ENCODE assay signal across 22 mouse cellular contexts in genomic region chr1:89650557-89650956, GRCm38 (mm10).
"Had no signal": no experiment of that assay in that cellular context is flagged by ENCODE, and none has a peak within 500 bp of the region (broad histone marks: within the 10 kb centered on the region; RNA-seq: fewer than 3 reads in every experiment).

No protein-coding gene starts in this region.

- ATAC-seq: forebrain, embryonic 16.5 days; inflammation-experienced regulatory T-cells, adult 6 months; intestine, embryonic 15.5 days; intestine, postnatal 0 days had no signal

- H3K27ac ChIP-seq: heart, embryonic 10.5 days; hindbrain, embryonic 10.5 days; hindbrain, embryonic 12.5 days; hindbrain, embryonic 14.5 days; intestine, embryonic 15.5 days; layer of hippocampus, adult 2 months; left cerebral cortex, adult 2 months; limb, embryonic 10.5 days; limb, embryonic 12.5 days had no signal

- H3K4me1 ChIP-seq: intestine, embryonic 15.5 days had no signal

- H3K9ac ChIP-seq: heart, embryonic 12.5 days; hindbrain, embryonic 12.5 days; hindbrain, embryonic 14.5 days; intestine, embryonic 15.5 days; limb, embryonic 12.5 days had no signal

- H3K27me3 ChIP-seq: heart, embryonic 12.5 days; intestine, embryonic 15.5 days had no signal

- DNase-seq: gastrocnemius, postnatal 25 days; heart, adult 18-20 months; heart, postnatal 10 days; heart, postnatal 4 days; kidney, adult 18-20 months; kidney, adult 8-10 months; kidney, postnatal 10 days; kidney, postnatal 25 days; kidney, postnatal 4 days had no signal

- H3K4me2 ChIP-seq: heart, embryonic 12.5 days; hindbrain, embryonic 12.5 days; hindbrain, embryonic 14.5 days; intestine, embryonic 15.5 days; limb, embryonic 12.5 days had no signal

- H3K9me3 ChIP-seq: heart, embryonic 10.5 days; heart, embryonic 12.5 days; hindbrain, embryonic 10.5 days; hindbrain, embryonic 12.5 days; intestine, embryonic 15.5 days; limb, embryonic 10.5 days; limb, embryonic 12.5 days had no signal

- H3K36me3 ChIP-seq: heart, embryonic 10.5 days; heart, embryonic 12.5 days; hindbrain, embryonic 12.5 days; intestine, embryonic 15.5 days; limb, embryonic 12.5 days had no signal

- H3K4me3 ChIP-seq: heart, embryonic 10.5 days; heart, embryonic 12.5 days; hindbrain, embryonic 10.5 days; hindbrain, embryonic 12.5 days; intestine, embryonic 15.5 days; layer of hippocampus, adult 2 months; left cerebral cortex, adult 2 months; limb, embryonic 10.5 days; limb, embryonic 12.5 days had no signal
